Mouse (Mus musculus): ENCODE results near the gene Ddx27.
A peak's percentile ranks its signal among the peaks of the same experiment; 100 is the strongest.
"Not testable (repeated sequence)": the region's sequence is repeated elsewhere in the genome, so short reads cannot be mapped to it uniquely, and the experiment has no call there.

The Ddx27 gene

DNA sequence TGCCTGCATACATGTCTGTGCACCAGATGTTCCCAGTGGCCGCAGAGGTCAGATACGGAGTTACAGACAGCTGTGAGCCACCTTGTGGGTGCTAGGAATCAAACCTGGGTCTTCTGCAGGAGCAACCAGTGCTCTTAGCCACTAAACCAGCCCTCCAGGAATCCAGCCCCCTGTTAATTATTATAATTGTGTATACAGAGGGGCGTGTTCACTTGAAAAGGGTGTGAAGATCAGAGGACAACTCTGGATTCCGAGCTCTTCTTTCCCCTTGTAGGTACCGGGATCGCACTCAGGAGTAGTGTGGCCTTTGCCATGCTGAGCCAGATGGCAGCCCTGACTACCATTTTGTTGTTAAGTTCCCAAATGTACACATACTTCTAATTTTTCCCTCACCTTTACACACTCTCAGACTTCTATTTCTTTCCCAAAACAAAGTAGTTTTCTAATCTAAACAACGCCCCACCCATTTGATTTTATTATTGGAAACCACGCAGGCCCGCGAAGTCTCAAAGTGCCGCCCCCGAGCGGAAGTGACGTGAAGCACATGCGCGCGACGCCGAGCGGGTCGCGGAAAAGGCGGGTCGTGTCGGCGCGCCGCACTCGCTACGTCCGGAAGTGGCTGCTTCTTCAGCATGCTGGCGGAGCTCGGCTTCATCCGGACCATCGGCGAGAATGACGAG, at the start of gene Ddx27:
Gene Ddx27, plus strand, starts transcription at position 492 of the 680 bp plus-strand sequence.
- peak; percentile 90 for DNase-seq (ENCODE audit: low spot score)

DNA sequence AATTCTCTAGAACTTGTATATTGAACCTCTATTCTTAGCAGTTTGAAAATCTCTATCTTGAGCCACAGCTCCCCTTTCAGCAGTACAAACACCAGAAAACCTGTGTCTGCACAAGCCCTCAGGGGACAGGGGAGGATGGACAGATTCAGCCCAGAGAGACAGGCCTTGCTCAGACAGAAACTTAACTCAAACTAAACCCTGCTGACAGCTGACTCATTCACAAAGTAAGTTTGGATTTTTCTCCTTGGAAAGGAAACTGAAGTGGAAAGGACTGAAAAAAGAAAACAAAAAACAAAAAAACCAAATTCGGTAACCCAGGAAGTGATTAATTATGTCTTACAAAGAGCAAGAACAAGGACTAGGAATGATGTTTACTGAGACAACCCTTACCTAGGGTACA, 41.8 kb upstream of the Ddx27 start:
- DNase-seq (ENCODE audit: low spot score): no peak

DNA sequence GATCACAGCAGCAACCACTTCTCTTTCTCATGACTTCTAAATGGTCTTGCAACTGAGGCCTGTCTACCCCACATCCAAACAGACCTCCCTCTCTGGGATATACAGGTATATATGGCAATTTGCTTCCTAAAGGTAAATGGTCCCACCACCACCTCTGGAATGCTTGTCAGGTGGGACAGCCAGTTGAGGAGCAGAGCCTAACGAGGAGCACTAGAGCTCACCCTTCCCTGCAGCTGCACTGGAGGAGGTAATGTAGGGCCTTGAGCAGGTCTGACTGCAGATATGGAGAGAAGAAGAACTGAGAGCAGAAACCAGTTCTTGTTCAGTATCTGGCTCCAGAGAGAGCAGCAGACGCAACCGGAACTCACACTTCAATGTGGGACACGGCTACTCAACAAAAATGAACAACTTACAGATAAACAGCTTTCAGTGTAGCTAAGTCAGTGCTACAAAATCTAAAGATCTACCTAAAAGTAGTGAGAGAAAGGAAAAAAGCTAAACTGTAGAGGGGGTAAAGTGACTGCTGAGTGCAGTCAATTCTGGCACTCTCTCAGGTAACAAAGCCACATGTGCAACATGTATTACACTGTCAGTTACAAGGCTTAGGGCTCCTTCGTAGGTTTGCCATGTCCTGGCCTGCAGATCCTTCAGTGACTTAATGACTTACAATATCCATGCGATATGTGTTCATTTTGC, 40.7 kb upstream of the Ddx27 start:
- DNase-seq (ENCODE audit: low spot score): no peak

DNA sequence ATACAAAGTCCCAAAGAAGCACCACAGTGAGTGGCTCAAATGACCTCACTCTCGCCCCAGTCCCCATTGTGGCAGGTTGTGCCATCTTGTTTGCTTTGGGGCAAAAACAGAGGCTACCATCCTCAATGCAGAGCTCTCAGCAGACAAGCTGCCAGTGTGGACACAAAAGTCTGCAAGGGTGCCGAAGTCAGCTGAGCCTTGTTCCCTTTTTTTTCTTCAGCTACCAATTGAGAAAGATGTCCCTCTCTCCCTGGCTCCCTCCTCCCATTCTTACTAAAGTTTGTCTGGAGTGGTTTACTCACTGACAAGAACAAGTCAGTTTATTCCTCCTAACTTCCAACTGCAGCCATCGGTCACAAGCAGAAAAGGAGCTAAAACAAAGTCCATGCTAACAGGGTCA, 38.6 kb upstream of the Ddx27 start:
- no peak for DNase-seq (ENCODE audit: low spot score)

DNA sequence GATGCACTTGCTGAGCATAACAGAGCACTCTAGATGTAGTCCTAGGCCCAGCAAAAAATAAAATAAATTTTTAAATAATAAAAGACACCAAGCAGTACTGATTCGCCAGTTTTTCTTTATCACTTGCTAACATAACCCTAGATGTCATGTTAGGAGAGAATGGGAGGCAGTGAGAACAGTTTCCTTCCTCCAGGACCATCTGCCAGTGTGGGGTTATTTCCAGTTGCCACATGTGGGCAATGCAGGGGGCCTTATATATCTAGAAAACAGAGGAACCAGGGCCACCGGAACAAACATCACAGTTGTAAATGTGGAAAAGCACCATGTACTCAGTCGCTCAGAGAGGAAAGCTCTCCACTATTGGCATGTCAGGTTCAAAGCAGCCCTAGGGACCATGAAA, 37.5 kb upstream of the Ddx27 start:
- no peak for DNase-seq (ENCODE audit: low spot score)

DNA sequence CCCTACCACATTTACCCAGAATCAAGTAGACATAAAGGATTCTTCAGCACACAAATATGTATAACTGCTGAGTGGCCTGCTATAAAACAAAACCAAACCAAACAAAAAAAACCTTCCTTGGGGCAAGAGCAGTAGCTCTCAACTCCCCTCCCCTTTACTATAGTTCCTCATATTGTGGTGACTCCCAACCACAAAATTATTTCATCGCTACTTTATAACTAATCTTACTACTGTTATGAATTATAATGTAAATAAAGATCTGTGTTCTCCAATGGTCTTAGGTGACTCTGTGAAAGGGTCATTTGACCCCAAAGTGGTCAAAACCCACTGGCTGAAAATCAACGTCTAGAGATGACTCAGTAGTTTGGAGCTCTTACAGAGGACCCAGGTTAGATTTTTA, 34.8 kb upstream of the Ddx27 start:
- DNase-seq (ENCODE audit: low spot score): no peak

DNA sequence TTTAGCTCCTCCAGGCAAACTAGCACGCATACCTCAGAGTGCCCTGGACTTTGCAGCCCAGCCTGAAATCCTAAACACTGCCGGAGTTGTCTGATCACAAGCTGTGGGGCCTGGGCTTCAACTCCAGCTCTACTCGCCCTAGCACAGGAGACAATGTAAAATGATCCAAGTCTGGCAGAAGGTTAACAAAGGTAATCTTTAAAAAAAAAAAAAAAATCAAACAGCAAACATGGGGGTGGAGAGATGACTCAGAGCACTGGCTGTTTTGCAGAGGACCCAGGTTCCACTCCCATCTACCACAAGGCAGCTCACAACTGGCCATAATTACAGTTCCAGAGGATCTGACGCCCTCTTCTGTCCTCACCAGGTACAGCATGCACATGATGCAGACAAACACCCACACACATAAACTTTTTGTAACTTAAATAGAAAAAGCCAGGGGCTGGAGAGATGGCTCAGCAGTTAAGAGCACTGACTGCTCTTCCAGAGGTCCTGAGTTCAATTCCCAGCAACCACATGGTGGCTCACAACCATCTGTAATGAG, 31.6 kb upstream of the Ddx27 start:
- no peak for DNase-seq (ENCODE audit: low spot score)

DNA sequence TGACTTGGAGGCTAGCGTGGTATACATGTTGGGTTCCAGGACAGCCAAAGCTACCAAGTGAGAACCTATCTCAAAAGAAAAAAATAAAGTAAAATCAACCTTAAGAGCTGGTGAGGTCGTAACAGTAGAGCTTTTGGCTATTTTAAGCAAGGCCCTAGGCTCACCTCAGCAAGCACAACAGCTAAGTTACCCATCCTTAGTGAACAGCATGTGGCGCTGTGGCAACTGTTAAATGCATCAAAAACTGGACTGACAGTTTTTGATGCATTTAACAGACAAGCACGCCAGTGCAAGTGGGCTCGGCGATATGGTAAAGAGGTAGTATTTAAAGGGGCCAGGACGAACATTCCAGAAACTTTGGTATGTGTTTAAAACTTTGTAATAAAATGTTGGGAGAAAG, 24.1 kb upstream of the Ddx27 start:
- no peak for DNase-seq (ENCODE audit: low spot score)

DNA sequence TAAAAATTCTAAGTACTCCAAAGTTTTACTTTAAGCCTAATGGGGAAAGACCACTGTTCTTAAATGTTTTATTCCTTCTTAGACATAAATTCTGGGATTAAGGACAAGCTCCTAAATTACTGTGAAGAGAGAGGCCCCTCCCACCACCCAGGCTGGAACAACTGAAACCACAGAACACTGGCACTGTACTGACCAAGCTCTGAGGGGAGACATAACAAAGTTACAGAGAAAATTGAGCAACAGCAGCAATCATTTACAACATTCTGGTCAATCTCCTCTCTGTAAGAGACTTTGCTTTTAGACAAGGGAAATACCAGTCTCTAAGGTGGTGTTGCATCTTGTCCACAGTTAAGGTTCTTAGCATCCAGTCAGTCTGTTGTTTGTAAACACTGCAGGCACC, 23.0 kb upstream of the Ddx27 start:
- no peak for DNase-seq (ENCODE audit: low spot score)

DNA sequence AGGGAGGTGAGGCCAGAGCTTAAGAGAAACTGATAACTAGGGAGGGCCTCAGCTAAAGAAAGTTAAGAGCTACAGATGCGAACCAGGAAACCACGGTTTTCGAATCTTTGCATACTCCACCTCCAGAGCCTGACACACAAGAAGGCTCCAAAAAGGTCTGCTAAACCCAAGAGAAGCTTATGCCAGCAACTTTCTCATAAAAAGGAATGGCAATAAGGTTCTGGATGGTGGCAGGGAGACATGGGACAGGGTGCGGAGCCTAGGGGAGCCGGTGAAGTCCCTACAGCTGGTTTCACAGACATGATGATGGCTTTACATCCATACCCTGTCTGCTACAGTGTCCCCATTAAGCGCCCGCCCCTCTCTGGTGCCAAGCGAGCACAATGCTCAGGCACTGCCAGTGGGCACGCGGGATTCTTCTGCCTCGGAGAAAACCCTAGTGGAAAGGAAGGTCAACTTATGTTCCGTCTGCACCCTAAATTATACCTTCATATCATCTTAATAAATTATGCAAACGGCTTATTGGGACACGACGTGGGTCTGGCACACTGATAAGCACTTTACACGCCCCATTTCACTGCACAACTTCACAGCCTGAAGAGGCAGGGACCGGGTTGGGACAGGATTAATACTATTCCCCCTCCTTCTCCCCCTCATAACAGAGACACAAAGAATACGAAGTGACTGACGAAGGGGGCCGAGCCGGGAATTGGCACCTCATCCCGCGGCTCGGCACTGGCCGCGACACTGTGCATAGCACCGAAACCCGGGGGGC, 19.8 kb upstream of the Ddx27 start:
- DNase-seq (ENCODE audit: low spot score): peak; percentile 40

DNA sequence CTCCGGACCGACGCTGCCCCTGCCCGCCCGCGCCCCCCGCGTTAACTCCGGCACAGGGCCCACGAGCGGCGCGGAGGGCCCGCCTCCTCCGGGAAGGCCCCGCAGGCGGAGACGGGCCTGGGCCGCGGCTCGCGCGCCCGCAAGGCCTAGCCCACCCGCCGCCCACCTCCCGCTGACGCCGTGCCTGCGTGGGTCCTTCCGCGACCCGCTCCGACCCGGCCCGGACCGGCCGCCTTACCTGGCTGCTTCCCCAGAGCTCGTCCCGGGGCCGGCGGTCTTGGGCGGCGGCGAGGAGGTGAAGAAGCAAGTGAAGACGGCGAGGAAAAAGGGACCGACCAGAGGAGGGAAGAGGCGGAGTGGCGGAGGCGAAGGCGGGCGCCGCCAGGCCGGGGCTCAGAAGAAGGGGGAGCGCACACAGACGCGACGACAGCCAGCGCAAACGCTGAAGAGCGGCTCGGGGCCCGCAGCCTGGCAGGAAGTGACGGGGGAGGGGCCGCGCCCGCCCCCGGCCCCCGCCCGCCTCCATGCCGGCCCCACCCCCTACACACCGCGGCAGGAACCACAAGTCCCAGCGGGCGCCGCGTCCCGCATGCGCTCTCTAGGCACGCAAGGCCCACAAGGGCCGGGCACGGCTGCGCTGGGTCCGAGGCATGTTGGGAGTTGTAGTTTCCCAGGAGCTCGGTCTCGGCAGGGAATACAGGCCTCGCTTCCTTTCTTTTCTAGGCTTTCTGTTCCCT, 19.0 kb upstream of the Ddx27 start, which contains the start of gene Stau1:
Gene Stau1, minus strand, starts transcription at position 504 of the 737 bp plus-strand sequence.
- DNase-seq (ENCODE audit: low spot score): peak; percentile 85

DNA sequence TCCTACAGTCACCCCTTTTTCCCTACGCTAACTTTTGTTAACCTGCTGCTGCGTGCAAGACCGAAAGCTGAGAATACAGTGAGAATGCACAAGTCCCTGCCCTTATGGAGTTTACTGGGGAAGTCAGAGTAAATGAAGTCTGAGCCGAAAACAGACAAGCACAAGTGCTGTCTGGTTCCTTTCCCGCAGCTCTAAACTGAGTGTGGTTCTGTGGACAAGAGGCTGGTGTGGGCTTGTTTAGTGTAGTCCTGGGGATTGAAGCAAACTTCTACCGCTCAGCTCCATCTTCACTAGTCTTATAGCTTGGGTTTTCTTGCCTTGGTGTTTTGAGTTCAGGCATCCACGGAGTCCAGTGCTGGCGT, 18.5 kb upstream of the Ddx27 start:
- DNase-seq (ENCODE audit: low spot score): no peak

DNA sequence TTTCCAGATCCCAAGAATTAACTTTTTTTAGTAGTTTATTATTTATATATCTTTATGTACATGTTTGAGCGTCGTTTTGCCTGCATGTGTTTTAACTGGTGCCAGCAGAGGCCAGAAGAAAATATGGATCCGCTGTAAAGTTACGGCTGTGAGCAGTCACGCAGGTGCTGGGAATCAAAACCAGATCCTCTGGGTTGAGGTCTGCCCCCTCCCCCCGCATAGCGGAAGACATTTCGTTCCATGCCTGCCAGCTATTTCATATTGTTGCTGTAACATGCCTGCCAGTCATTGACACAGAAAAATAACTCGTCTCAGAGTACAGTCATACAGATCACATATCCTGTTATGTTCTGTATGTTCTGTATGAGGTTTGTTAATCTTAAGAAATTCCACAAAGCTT, 13.5 kb upstream of the Ddx27 start:
- DNase-seq (ENCODE audit: low spot score): no peak

DNA sequence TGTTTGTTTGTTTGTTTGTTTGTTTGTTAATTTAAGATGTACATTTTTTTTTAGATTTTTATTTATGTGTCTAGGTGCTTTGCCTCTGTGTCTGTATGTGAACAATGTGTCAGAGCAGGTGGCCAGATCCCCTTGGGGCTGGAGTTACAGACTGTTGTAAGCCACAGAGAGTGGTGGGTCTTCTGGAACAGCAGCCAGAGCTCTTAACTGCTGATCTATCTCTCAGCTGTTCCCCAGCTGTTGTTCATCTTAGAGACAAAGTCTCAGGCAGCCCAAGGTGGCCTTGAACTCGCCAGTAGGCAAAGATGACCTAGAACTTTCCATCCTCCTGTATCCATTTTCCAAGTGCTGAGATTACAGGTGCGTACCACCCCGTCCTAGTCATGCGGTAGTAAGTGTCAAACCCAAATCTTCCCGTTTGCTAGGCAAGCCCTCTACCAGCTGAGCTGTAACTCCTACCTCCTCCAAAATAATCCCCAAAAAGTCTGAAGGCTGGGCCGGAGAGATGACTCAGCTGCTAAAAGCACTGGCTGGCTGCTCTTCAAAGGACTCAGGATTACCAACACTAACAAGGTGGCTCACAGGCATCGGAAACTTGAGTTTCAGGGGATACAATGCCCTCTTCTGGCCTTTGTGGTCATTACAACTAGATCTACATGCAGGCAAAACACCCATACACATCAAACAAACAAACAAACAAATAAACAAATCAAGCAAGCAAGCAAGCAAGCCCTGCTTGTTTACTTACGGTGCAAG, 10.7 kb upstream of the Ddx27 start:
- DNase-seq (ENCODE audit: low spot score): peak; percentile 43

DNA sequence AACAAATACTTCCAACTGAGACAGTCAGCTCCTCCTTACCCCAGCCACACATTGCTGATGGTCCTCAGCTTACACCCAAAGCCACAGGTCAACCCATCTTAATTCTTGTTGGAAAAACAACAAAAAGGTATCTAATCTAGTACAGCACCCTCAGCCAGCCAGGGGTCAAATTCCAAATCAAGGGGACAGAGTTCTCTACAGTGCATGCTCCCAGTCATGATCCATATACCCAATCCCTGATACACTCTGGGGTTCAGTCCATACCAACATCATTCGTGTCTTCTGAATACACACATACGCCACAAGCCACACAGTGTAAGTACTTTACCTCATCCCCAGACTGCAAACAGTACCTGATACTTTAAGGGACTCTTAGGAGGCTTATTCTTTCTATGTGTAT, 8.6 kb upstream of the Ddx27 start:
- DNase-seq (ENCODE audit: low spot score): no peak

DNA sequence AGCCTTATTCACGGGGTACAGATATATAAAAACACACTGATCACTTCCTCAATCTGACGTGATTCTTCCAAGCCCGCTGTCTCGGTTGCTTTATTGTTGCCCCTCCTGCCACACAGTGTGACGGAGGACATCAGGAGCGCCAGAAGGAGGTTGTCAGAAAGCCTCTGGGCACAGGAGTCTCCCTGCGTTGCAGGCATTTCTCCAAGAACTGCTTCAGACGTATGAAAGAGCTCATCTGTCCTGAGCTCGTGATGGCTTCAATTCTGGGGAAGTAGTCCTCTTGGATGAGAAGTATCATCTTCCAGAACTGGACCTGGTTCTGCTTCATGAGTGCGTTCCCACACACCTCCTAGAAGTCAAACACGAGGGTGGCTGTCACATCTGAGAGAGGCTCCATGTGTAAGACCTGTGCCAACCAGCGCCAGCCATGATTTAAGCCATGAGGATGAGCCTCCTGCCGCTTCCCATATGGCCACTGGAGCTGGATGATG, 7.9 kb upstream of the Ddx27 start:
- no peak for DNase-seq (ENCODE audit: low spot score)

DNA sequence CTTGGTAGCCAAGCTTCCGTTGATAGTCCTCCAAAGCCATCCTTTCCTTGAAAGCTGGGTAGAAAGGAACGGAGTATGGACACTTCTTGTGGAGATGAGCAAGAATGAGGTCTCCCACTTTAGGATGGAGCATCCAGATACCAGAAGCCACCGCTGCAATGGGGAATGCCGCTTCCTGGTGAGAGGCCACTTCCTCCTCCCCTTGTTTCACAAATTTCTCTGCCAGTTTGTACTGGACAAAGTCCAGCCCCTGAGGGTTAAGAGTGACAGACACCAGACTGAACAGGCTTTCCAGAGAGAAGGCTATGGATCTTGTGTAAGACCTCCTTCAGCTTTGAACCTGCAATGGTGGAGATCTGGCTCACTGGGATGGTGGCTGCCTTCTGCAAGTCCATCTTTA, 7.4 kb upstream of the Ddx27 start:
- not testable (repeated sequence) for DNase-seq (ENCODE audit: low spot score)

DNA sequence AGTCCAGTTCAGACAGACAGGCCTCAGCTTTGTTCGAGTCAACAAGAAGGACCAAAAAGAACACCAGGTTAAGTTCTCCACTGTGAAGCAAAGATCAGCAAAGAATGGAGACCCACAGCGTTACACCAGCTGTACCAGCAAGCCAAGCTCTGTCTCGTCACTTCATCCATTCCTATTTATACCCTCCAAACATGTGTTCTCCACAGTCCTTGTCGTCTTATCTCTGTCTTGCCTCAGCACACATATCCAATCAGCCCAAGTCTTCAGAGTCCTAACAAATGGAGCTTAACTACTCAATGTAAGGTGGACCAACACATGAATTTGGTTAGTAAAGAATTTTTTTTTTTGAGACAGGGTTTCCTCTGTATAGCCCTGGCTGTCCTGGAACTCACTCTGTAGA, 5.5 kb upstream of the Ddx27 start:
- no peak for DNase-seq (ENCODE audit: low spot score)

DNA sequence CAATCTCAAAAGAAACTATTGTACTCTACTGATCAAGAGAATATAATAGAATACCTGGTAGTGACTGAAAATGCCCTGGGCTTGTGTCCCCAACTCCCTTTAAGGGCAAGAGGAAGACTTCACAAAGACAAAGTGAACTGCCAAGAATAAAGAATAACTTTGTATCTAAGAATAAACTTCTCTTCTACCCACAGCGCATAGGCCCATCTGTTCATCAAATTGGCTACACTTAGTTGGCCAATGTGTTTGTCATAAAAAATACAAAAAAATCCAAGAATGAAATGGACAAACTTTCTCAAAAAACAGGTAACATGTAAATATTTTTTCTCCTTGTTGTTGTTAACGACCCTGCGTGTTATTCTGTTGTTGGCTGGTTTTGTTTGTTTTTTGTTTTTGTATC, 4.4 kb upstream of the Ddx27 start:
- no peak for DNase-seq (ENCODE audit: low spot score)

DNA sequence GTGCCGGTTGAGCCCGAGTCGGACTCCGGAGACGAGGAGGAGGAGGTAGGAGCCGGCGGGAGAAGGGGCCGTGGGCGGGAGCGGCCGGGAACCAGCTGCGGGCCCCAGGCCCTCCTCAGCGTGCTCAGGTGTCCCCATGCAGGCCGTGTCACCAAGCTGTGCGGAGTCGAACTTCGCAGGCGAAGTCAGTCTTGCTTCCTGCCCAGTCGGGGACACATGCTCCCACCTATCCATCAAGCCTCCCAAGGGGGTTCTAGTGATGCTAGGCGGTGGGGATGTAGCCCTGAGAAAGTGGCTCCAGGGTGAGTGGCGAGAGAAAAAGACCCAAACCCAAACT, 357 bp downstream of the Ddx27 start:
- DNase-seq (ENCODE audit: low spot score): no peak

DNA sequence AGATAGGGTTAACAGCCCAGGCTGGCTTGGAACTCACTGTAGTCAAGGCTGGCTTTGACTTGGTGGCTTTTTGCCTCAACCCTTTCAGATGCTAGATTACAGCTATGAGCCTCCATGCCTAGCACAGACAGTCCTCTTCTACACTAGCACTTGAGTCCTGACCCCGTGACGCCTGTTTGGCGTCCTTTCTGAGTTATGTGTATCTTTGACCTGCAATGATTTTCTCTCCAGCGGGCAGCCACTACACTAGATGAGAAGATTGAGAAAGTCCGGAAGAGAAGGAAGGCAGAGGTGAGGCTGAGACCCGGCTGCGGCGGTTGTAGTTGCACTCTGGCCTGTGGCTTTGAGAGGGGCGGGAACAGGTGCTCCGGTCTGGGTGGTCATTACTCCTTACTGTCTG, 4.4 kb downstream of the Ddx27 start:
- DNase-seq (ENCODE audit: low spot score): no peak

All from spleen, adult 12 weeks (tissue).